Mouse (Mus musculus): Measurements from ENCODE around the gene Copa. TPM values are rescaled to one million over a fixed set of nuclear protein-coding genes. Genes with fewer than 3 reads are reported as not detected.

Gene Copa
- 10 to 100 TPM; 80.8 to 80.9 TPM for total RNA-seq (2021)
- long read RNA-seq, experiment 1, full-length matches to known transcripts: 45 of 64 reads
- long read RNA-seq, experiment 1, partial matches to known transcripts: 18 of 64 reads
- long read RNA-seq, experiment 1, other reads (novel, unspliced or antisense): 1 of 64 reads
- long read RNA-seq, experiment 2, full-length matches to known transcripts: 64 of 85 reads
- long read RNA-seq, experiment 2, partial matches to known transcripts: 14 of 85 reads
- long read RNA-seq, experiment 2, other reads (novel, unspliced or antisense): 7 of 85 reads

- intact Hi-C loops (cut with DNase I; ENCODE audit: low total_unique reads): no loop called here
Observed at GRCm38 (mm10) chr1:172082101-172082898, at the start of gene Copa, which contains the start of gene Ncstn. Gene Copa (plus strand): TSS chr1:172082529. Gene Ncstn (minus strand): TSS chr1:172082795.

GRCm38 (mm10) chr1:172046410-172046809 is 35.9 kb upstream of the Copa start:
- intact Hi-C loops (cut with DNase I; ENCODE audit: low total_unique reads): no loop called here
- DNase-seq: no peak

More at GRCm38 (mm10) chr1:172082101-172082898, at the start of gene Copa, which contains the start of gene Ncstn:
- peak; percentile 92 for DNase-seq

GRCm38 (mm10) chr1:172046938-172047337 is 35.4 kb upstream of the Copa start:
- intact Hi-C loops (cut with DNase I; ENCODE audit: low total_unique reads): no loop called here
- peak; percentile 71 for DNase-seq

GRCm38 (mm10) chr1:172048241-172048734 is 34.0 kb upstream of the Copa start:
- intact Hi-C loops (cut with DNase I; ENCODE audit: low total_unique reads): no loop called here
- DNase-seq: no peak

GRCm38 (mm10) chr1:172049131-172049782 is 33.1 kb upstream of the Copa start:
- DNase-seq: peak; percentile 40
- intact Hi-C loops (cut with DNase I; ENCODE audit: low total_unique reads): no loop called here

GRCm38 (mm10) chr1:172052766-172053279 is 29.5 kb upstream of the Copa start:
- intact Hi-C loops (cut with DNase I; ENCODE audit: low total_unique reads): loop anchor here (10.0 kb wide), 1 partner anchor 272 kb away; the partner anchor contains the start of gene Kcnj9
- DNase-seq: no peak

GRCm38 (mm10) chr1:172053541-172054440 is 28.5 kb upstream of the Copa start:
- intact Hi-C loops (cut with DNase I; ENCODE audit: low total_unique reads): loop anchor here (10.0 kb wide), 1 partner anchor 271 kb away; the partner anchor contains the start of gene Kcnj9
- DNase-seq: no peak

GRCm38 (mm10) chr1:172056251-172056650 is 26.1 kb upstream of the Copa start:
- intact Hi-C loops (cut with DNase I; ENCODE audit: low total_unique reads): loop anchor here (10.0 kb wide), 1 partner anchor 269 kb away; the partner anchor contains the start of gene Kcnj9
- DNase-seq: no peak

- intact Hi-C loops (cut with DNase I; ENCODE audit: low total_unique reads): loop anchor here (10.0 kb wide), 1 partner anchor 267 kb away; the partner anchor contains the start of gene Kcnj9
- no peak for DNase-seq
Observed at GRCm38 (mm10) chr1:172057491-172057921, 24.8 kb upstream of the Copa start, which contains the start of gene Nhlh1. Gene Nhlh1 (minus strand): TSS chr1:172057573.

GRCm38 (mm10) chr1:172058321-172058720 is 24.0 kb upstream of the Copa start:
- DNase-seq: no peak
- intact Hi-C loops (cut with DNase I; ENCODE audit: low total_unique reads): loop anchor here (10.0 kb wide), 1 partner anchor 266 kb away; the partner anchor contains the start of gene Kcnj9

GRCm38 (mm10) chr1:172058874-172059273 is 23.5 kb upstream of the Copa start:
- DNase-seq: no peak
- intact Hi-C loops (cut with DNase I; ENCODE audit: low total_unique reads): loop anchor here (10.0 kb wide), 1 partner anchor 266 kb away; the partner anchor contains the start of gene Kcnj9

GRCm38 (mm10) chr1:172060659-172061058 is 21.7 kb upstream of the Copa start:
- intact Hi-C loops (cut with DNase I; ENCODE audit: low total_unique reads): no loop called here

GRCm38 (mm10) chr1:172061217-172061616 is 21.1 kb upstream of the Copa start:
- no peak for DNase-seq
- intact Hi-C loops (cut with DNase I; ENCODE audit: low total_unique reads): no loop called here

More at GRCm38 (mm10) chr1:172060659-172061058, 21.7 kb upstream of the Copa start:
- DNase-seq: no peak

- DNase-seq: no peak
- intact Hi-C loops (cut with DNase I; ENCODE audit: low total_unique reads): no loop called here
Observed at GRCm38 (mm10) chr1:172062101-172062500, 20.2 kb upstream of the Copa start.

- DNase-seq: no peak
- intact Hi-C loops (cut with DNase I; ENCODE audit: low total_unique reads): no loop called here
Observed at GRCm38 (mm10) chr1:172063291-172064023, 18.9 kb upstream of the Copa start.

GRCm38 (mm10) chr1:172064613-172065141 is 17.7 kb upstream of the Copa start:
- peak; percentile 48 for DNase-seq
- intact Hi-C loops (cut with DNase I; ENCODE audit: low total_unique reads): no loop called here

GRCm38 (mm10) chr1:172070227-172070626 is 12.1 kb upstream of the Copa start:
- intact Hi-C loops (cut with DNase I; ENCODE audit: low total_unique reads): no loop called here
- no peak for DNase-seq

Data from gastrocnemius, postnatal 14 days (tissue).